Mouse (Mus musculus) C2C12 (cell line): ENCODE results near the gene Fbxo22. TPM values are rescaled to one million over a fixed set of nuclear protein-coding genes. Genes with fewer than 3 reads are reported as not detected.

Experiments
- H3K27me3 ChIP-seq: one replicate; pipeline ENCODE4 v1.6.1; 2011; ENCODE audit not compliant: control insufficient read depth, insufficient read depth, insufficient read length
- H3K36me3 ChIP-seq: one replicate; pipeline ENCODE4 v1.6.1; 2011; ENCODE audit not compliant: control insufficient read depth, insufficient read depth
- H3K4me3 ChIP-seq: one replicate; pipeline ENCODE4 v1.5.1; 2011; ENCODE audit warnings: mild to moderate bottlenecking, control low read depth; ENCODE audit not compliant: poor library complexity, insufficient read depth, severe bottlenecking
- H3K79me2 ChIP-seq: one replicate; pipeline ENCODE4 v1.6.1; 2011; ENCODE audit not compliant: control insufficient read depth, insufficient read depth
- H3K79me3 ChIP-seq: one replicate; pipeline ENCODE4 v1.6.1; 2011; ENCODE audit warnings: low read depth, control low read depth
- H3ac ChIP-seq: one replicate; pipeline ENCODE3; 2011; ENCODE audit warnings: low read depth; ENCODE audit not compliant: control insufficient read depth, insufficient read length
- CEBPB ChIP-seq: IDR thresholded peaks from one replicate; pipeline ENCODE4 v1.6.1; 2011; ENCODE audit warnings: low read depth, mild to moderate bottlenecking, control low read depth, moderate library complexity
- CTCF ChIP-seq: IDR thresholded peaks from one replicate; pipeline ENCODE4 v1.5.1; 2011; ENCODE audit not compliant: control insufficient read depth, insufficient read depth, insufficient read length
- FOSL1 ChIP-seq: IDR thresholded peaks from one replicate; pipeline ENCODE4 v1.8.0; 2011; ENCODE audit warnings: mild to moderate bottlenecking, low read length; ENCODE audit not compliant: poor library complexity, insufficient read depth, severe bottlenecking
- MAX ChIP-seq: IDR thresholded peaks from one replicate; pipeline ENCODE4 v1.6.1; 2011; ENCODE audit warnings: mild to moderate bottlenecking, control low read depth
- MYOD1 ChIP-seq: IDR thresholded peaks from one replicate; pipeline ENCODE4 v1.6.1; 2011; ENCODE audit warnings: low read depth; ENCODE audit not compliant: control insufficient read depth, insufficient read length
- MYOG ChIP-seq: IDR thresholded peaks from one replicate; pipeline ENCODE4 v1.6.1; 2011; ENCODE audit not compliant: control insufficient read depth, insufficient read length; ENCODE audit errors: extremely low read depth
- USF1 ChIP-seq: IDR thresholded peaks from one replicate; pipeline ENCODE4 v1.6.1; 2011; ENCODE audit warnings: low read depth, mild to moderate bottlenecking, control low read depth, moderate library complexity
- polyA plus RNA-seq: library from polyadenylated mRNA; unstranded; fragments of >200 nt; fragmentation: generic; extraction: Trizol; gene quantifications from one replicate; pipeline ENCODE4 v1.2.1, GENCODE M21; 2012; ENCODE audit warnings: missing spikeins

The Fbxo22 gene
- polyA plus RNA-seq, 1 experiment = 26.5 TPM

DNA sequence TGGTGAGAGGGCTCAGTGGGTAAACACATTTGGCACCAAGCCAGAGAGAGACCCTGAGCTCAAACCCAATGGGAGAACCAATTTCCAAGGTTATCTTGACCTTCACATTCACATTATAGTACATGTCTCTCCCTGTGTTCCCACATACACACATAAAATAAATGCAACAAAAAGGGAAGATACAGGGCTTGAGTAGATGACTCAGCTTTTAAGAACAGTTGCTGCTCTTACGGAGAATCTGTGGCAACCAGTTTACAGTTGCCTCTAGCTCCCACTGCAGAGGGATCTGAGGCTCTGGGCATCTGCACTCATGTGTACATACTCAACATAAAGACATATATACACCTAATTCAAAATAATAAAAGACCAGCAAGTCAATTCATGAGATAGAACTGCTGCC, 10.5 kb upstream of the Fbxo22 start:
- H3K79me3 ChIP-seq = no peaks in the 10 kb centered on the region
- H3K4me3 ChIP-seq = no peak overlapping the region
- TF ChIP-seq CEBPB (no peak), USF1 (no peak), CTCF (no peak), FOSL1 (no peak), MYOD1 (no peak), MAX (no peak), MYOG (no peak)
- H3K27me3 ChIP-seq = no peaks in the 10 kb centered on the region
- no peak overlapping the region for H3ac ChIP-seq
- no peaks in the 10 kb centered on the region for H3K79me2 ChIP-seq
- peaks cover 23% of the 10 kb centered on the region for H3K36me3 ChIP-seq

DNA sequence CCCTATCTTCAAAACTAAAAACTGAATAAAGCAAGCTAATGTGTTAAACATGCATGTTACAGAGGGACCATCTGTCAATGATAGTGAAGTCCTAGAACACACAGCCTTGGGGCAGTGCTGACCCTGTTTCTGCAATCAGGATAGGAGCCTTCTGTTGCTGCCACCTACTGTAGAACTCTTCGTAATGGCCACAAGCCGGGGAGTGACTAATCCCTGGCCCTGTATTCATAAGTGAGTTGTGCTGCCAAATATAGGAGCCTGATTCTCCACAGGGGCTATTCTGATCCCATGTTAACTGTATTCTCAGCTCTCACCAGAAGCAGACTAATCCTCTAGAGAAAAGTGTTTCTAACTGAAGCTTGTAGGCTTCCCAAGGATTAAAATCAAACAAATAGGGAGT, 9.4 kb upstream of the Fbxo22 start:
- Histone ChIP-seq H3K79me3 (no peaks in the 10 kb centered on the region), H3K36me3 (peaks cover 19% of the 10 kb centered on the region), H3K27me3 (no peaks in the 10 kb centered on the region), H3ac (no peak overlapping the region), H3K4me3 (no peak overlapping the region), H3K79me2 (no peaks in the 10 kb centered on the region)
- TF ChIP-seq FOSL1 (no peak), MAX (no peak), MYOD1 (no peak), MYOG (no peak)

DNA sequence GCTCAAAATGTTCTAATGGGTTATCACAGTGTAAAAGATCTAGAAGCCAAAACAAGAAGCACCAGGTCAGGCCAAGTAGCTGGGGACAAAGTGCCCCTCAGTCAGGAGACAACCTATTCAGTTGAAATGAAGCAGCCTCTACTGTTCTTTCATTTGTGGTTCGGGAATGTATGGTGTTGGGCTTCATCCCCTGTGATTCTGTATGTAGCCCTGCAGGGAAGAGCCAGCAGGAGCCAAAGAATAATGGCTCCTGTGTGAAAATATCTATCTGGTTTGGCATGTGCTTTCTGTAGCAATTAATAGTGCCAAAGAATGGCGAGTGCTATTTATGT, 301 bp upstream of the Fbxo22 start:
- H3K36me3 ChIP-seq = peaks cover 14% of the 10 kb centered on the region
- no peak overlapping the region for H3ac ChIP-seq
- peaks cover 34% of the 10 kb centered on the region for H3K79me2 ChIP-seq
- peak overlapping the region; percentile 64 for H3K4me3 ChIP-seq
- H3K27me3 ChIP-seq = no peaks in the 10 kb centered on the region
- peaks cover 20% of the 10 kb centered on the region for H3K79me3 ChIP-seq
- no peak for TF ChIP-seq MAX
- no peak for TF ChIP-seq MYOG
- no peak for TF ChIP-seq USF1
- no peak for TF ChIP-seq CTCF
- TF ChIP-seq FOSL1 = no peak
- no peak for TF ChIP-seq CEBPB
- no peak for TF ChIP-seq MYOD1

DNA sequence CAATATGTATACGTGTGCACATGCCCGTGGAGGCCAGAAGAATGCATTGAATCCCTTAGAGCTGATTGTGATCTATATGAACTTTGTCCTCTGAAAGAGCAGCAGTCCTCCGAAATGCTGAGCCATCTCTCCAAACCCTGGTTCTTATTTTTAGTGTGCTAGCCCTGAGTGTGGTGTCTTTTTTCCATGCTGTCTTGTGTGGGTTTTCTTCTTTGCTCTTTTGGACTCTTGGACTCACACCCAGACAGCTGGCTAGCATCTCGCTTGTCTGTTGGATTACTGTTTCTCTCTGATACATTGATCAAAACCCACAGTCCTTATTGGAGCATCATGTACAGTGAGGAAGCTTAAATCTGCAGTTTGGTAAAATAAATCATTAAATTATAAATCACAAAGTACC, 2.9 kb downstream of the Fbxo22 start:
- H3K36me3 ChIP-seq = peaks cover 36% of the 10 kb centered on the region
- H3K27me3 ChIP-seq = no peaks in the 10 kb centered on the region
- TF ChIP-seq MYOD1 = no peak
- no peak overlapping the region for H3K4me3 ChIP-seq
- H3K79me2 ChIP-seq = peaks cover 34% of the 10 kb centered on the region
- H3K79me3 ChIP-seq = peaks cover 20% of the 10 kb centered on the region
- H3ac ChIP-seq = no peak overlapping the region

DNA sequence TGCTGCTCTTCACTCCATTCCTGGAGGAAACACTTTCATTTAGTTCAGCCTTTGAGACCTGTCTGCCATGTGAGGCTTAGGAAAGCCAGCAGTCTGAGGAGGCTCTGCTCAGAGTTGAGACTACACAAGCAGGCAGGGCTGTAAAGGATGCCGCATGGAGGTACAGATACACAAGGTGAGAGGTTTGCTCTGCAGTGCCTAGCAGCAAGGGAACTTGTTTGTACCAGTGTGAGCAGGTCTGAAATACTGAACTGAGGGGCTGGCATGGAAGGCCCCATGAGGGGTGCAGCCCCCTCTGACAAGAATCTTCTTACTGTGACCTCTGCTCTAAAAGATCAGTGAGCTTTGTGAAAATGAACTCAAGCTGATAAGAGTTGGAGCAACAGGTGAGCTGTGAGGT, 4.7 kb downstream of the Fbxo22 start:
- Histone ChIP-seq H3K79me2 (peaks cover 34% of the 10 kb centered on the region), H3K79me3 (peaks cover 20% of the 10 kb centered on the region), H3K36me3 (peaks cover 52% of the 10 kb centered on the region), H3ac (no peak overlapping the region), H3K4me3 (no peak overlapping the region), H3K27me3 (no peaks in the 10 kb centered on the region)
- no peak for TF ChIP-seq CEBPB
- TF ChIP-seq MAX = no peak
- TF ChIP-seq USF1 = no peak
- no peak for TF ChIP-seq CTCF
- TF ChIP-seq MYOG = no peak
- no peak for TF ChIP-seq FOSL1
- no peak for TF ChIP-seq MYOD1

DNA sequence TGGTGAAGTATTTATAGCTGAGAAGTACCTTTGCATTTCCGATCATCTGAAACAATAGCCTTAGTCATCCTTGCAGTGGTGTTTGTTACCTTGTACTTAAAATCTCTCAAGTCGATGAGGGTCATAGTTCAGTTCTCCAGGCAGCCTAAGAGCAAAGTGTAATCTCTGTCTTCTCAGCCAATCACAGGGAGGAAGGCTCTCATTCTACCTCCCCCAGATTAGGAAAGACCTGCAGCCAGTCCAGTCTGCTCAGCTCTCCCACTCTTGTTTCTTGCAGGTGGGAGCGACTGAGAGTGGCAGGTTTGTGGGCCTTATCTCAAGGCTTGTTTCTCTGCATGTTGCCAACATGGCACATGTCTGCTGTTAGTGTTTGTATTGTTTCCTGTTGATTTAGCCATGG, 6.3 kb downstream of the Fbxo22 start:
- peaks cover 21% of the 10 kb centered on the region for H3K79me2 ChIP-seq
- H3K36me3 ChIP-seq = peaks cover 59% of the 10 kb centered on the region
- TF ChIP-seq MAX = no peak
- TF ChIP-seq CEBPB = no peak
- TF ChIP-seq USF1 = no peak
- TF ChIP-seq FOSL1 = no peak
- H3K4me3 ChIP-seq = no peak overlapping the region
- no peaks in the 10 kb centered on the region for H3K27me3 ChIP-seq
- peaks cover 11% of the 10 kb centered on the region for H3K79me3 ChIP-seq
- no peak overlapping the region for H3ac ChIP-seq
